Mouse (Mus musculus) embryonic facial prominence, embryonic 10.5 days (tissue): Measurements from ENCODE around the gene Map4k3. TPM values are rescaled to one million over a fixed set of nuclear protein-coding genes. Genes with fewer than 3 reads are reported as not detected.
A peak's percentile ranks its signal among the peaks of the same experiment; 100 is the strongest.
"Not testable (repeated sequence)": the region's sequence is repeated elsewhere in the genome, so short reads cannot be mapped to it uniquely, and the experiment has no call there.

Experiments
- DNase-seq: peaks from one replicate; pipeline ENCODE4 v3.0.0-alpha.2; 2017; ENCODE audit warnings: low spot score
- H3K27ac ChIP-seq: fragments of 300-500 bp; sonication (generic); replicated peaks from 2 replicates; pipeline ENCODE4 v1.5.1; 2016; ENCODE audit warnings: mild to moderate bottlenecking
- H3K27me3 ChIP-seq: fragments of 300-500 bp; sonication (generic); replicated peaks from 2 replicates; pipeline ENCODE4 v1.6.1; 2016; ENCODE audit warnings: low read depth, mild to moderate bottlenecking; ENCODE audit not compliant: poor library complexity, severe bottlenecking
- H3K36me3 ChIP-seq: fragments of 300-500 bp; sonication (generic); replicated peaks from 2 replicates; pipeline ENCODE4 v1.6.1; 2016; ENCODE audit warnings: mild to moderate bottlenecking, moderate library complexity
- H3K4me1 ChIP-seq: fragments of 300-500 bp; sonication (generic); 2 replicates; pipeline ENCODE4 v1.6.1; 2016
- H3K4me3 ChIP-seq: fragments of 300-500 bp; sonication (generic); 2 replicates; pipeline ENCODE4 v1.5.1; 2016; ENCODE audit warnings: mild to moderate bottlenecking, moderate library complexity
- H3K9me3 ChIP-seq: fragments of 300-500 bp; sonication (generic); 2 replicates; pipeline ENCODE4 v1.6.1; 2016; ENCODE audit warnings: mild to moderate bottlenecking
- WGBS: fragments of 180-500 bp; shearing (Covaris S2); methylation state at CpG from one replicate; pipeline ENCODE4 v1.1.7; 2016; 5-methylcytosine and 5-hydroxymethylcytosine counted together
- polyA plus RNA-seq: library from polyadenylated mRNA; unstranded; fragments of >200 nt; fragmentation: Nextera tagmentation; extraction: Ambion mirVana; gene quantifications from 2 replicates; pipeline ENCODE4 v1.2.1, GENCODE M21; 2016

The Map4k3 gene
- polyA plus RNA-seq, 1 experiment from 2014 or later: 22.3 TPM

DNA sequence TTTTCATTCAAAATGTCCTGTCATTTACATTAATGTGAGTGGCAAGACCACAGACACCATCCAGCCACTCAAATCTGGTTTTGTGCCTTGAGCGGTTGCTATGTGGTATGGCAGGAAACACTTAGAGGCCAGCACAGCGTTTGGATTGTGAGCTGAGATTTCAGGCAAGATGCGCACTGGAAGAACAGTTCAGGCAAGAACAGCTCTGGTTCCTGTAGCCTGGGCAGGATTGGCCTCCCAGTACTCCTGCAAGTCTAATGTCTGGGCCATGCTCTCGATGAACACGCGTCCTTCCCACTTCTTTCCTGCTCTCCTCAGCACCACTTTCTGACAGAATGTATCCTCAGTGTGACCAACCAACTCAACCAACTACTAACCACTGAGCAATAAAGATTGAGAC lies 145.2 kb downstream of the Map4k3 start:
- no peak overlapping the region for H3K4me3 ChIP-seq
- no peak for DNase-seq
- no peaks in the 10 kb centered on the region for H3K27me3 ChIP-seq
- no peaks in the 10 kb centered on the region for H3K4me1 ChIP-seq
- H3K36me3 ChIP-seq: peaks cover 86% of the 10 kb centered on the region
- H3K27ac ChIP-seq: no peak overlapping the region
- H3K9me3 ChIP-seq: no peaks in the 10 kb centered on the region
- 95% methylated on average over 6 of the region's 6 CpGs for WGBS

DNA sequence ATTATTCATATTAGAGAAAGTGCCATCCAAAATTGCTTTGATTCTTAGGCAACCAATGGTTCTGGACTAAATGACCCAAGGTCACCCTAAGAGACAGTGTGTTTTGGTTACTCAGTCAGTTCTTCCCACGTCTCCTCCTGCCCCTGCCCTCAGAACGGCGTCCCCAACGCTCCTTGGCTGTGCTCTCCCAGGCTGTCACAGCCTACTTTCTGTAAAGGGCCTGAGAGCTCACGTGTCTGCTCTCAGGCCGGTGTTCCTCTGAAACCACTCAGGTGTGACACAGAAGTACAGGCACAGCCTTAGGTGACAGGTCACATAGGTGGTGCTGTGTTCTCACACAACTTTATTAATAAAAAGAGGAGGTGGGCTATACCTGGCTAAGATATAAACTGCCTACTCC lies 148.4 kb downstream of the Map4k3 start:
- 78% methylated on average over 6 of the region's 6 CpGs for WGBS

DNA sequence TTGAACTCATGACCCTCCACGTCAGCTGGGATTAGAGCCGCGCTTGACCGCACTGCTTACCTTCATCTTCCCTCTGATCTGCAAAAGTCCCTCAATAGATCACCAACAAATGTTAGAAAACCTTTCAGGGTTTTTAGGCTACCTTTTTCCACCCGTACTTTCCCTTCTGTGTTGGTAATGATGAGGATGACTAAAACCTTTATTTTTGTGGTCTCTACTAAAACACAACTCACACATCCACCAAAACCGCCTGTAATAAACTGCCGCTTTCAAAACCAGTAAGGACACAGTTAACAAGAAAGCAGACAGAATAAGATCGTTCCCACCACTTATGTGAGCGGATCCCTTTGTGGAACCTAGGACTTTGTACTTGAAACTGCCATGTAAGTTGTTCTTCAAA lies 149.2 kb downstream of the Map4k3 start:
- peaks cover 8% of the 10 kb centered on the region for H3K4me1 ChIP-seq
- no peak overlapping the region for H3K27ac ChIP-seq
- WGBS: 92% methylated on average over 9 of the region's 9 CpGs
- no peaks in the 10 kb centered on the region for H3K9me3 ChIP-seq
- no peak overlapping the region for H3K4me3 ChIP-seq
- H3K36me3 ChIP-seq: peaks cover 46% of the 10 kb centered on the region
- no peaks in the 10 kb centered on the region for H3K27me3 ChIP-seq
- DNase-seq: no peak

More for the DNA sequence above, 148.4 kb downstream of the Map4k3 start:
- DNase-seq: no peak
- Histone ChIP-seq H3K9me3 (no peaks in the 10 kb centered on the region), H3K36me3 (peaks cover 55% of the 10 kb centered on the region), H3K4me3 (no peak overlapping the region), H3K27ac (no peak overlapping the region), H3K4me1 (peaks cover 8% of the 10 kb centered on the region), H3K27me3 (no peaks in the 10 kb centered on the region)

DNA sequence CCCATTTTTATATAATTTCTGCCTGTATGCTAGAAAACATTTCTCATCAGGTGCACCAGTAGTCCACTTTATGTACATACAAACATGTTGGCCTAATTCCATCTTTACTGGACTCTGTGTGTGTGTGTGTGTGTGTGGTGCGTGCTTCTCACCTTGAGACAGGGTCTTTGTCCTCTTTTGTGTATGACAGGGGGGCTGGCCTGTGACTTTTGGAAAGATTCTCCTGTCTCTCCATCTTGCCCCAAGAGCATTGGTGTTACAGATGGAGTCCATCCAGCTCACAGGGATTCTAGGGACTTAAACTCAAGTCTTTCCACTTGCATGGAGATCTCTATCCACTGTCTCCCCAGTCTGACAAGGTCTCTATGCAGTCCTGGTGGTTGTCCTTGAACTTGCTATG lies 150.2 kb downstream of the Map4k3 start:
- no peak overlapping the region for H3K4me3 ChIP-seq
- H3K27ac ChIP-seq: no peak overlapping the region
- DNase-seq: no peak
- H3K36me3 ChIP-seq: peaks cover 36% of the 10 kb centered on the region
- H3K27me3 ChIP-seq: no peaks in the 10 kb centered on the region
- H3K9me3 ChIP-seq: no peaks in the 10 kb centered on the region
- H3K4me1 ChIP-seq: peaks cover 8% of the 10 kb centered on the region
- 98% methylated on average over 1 of the region's 1 CpGs for WGBS

GRCm38 (mm10) chr17:80577639-80578038 lies 150.6 kb downstream of the Map4k3 start, which contains the start of gene Cdkl4:
Cdkl4 (minus strand) TSS chr17:80577813.
- Histone ChIP-seq H3K4me1 (peaks cover 8% of the 10 kb centered on the region), H3K36me3 (peaks cover 32% of the 10 kb centered on the region), H3K27me3 (no peaks in the 10 kb centered on the region), H3K9me3 (no peaks in the 10 kb centered on the region), H3K4me3 (peak within 1 kb of the TSS; percentile 68), H3K27ac (peak within 1 kb of the TSS; percentile 67)
- DNase-seq: no peak
- 69% methylated on average over 15 of the region's 15 CpGs for WGBS

- H3K27ac ChIP-seq: peak overlapping the region; percentile 67
- no peaks in the 10 kb centered on the region for H3K27me3 ChIP-seq
- under 1% methylated on average over 30 of the region's 30 CpGs for WGBS
- peak overlapping the region; percentile 68 for H3K4me3 ChIP-seq
- peaks cover 28% of the 10 kb centered on the region for H3K36me3 ChIP-seq
- H3K9me3 ChIP-seq: no peaks in the 10 kb centered on the region
- peaks cover 11% of the 10 kb centered on the region for H3K4me1 ChIP-seq
- peak; percentile 77 for DNase-seq
Observed at GRCm38 (mm10) chr17:80577214-80577613, 151.1 kb downstream of the Map4k3 start.

DNA sequence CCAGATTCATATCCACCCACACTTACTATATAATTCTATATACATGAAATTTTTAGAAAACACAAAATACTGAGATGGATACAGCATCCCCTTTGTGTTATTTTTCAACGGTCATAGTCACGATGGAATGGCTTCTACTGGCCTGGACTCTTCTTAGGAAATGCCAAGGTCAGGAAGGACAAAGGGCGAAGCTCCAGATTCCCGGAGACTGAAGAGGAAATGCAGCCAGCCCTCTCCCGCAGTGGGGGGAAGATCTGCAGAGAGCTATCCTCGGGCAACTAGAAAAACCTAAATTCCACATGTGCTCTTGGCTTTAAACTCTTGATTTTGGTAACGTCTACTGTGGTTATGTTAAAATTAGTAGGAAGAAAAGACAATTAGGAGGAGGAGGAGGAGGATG lies 153.3 kb downstream of the Map4k3 start:
- Histone ChIP-seq H3K36me3 (0 out of 2 replicates have a peak, but pooled peaks cover 6% of the 10 kb centered on the region), H3K27ac (no peak overlapping the region), H3K4me1 (peaks cover 18% of the 10 kb centered on the region), H3K4me3 (no peak overlapping the region), H3K27me3 (no peaks in the 10 kb centered on the region), H3K9me3 (no peaks in the 10 kb centered on the region)
- 68% methylated on average over 7 of the region's 7 CpGs for WGBS
- no peak for DNase-seq

DNA sequence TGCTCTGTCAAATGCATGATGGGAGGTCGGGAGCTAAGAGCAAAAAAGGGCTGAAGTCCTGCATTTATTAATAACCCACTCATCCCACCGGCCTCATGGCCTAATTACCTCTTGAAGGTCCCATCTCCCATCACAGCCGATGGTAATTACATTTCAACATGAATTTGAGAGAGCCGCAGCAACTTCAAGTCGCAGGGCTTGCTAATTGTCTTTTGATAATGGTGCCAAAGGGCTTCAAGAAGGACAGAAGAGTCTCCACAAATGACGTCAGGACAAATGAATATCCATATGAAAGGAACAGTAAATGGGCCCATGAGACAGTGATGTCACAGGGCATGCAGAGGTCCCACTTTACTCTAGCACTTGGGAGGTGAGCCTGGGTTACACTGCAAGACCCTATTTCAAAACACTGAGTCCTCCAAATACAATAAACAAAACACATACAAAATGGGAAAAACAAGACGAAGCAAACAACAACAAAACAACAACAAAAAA lies 153.8 kb downstream of the Map4k3 start:
- no peaks in the 10 kb centered on the region for H3K9me3 ChIP-seq
- H3K27ac ChIP-seq: no peak overlapping the region
- DNase-seq: no peak
- no peak overlapping the region for H3K4me3 ChIP-seq
- no peaks in the 10 kb centered on the region for H3K27me3 ChIP-seq
- 0 out of 2 replicates have a peak, but pooled peaks cover 4% of the 10 kb centered on the region for H3K36me3 ChIP-seq
- peaks cover 18% of the 10 kb centered on the region for H3K4me1 ChIP-seq
- 81% methylated on average over 7 of the region's 7 CpGs for WGBS

- H3K27ac ChIP-seq: peak overlapping the region; percentile 57; the same call in 1 of the 2 replicates
- DNase-seq: no peak
- 92% methylated on average over 13 of the region's 13 CpGs for WGBS
- no peak overlapping the region for H3K4me3 ChIP-seq
- H3K4me1 ChIP-seq: peaks cover 15% of the 10 kb centered on the region
- H3K27me3 ChIP-seq: no peaks in the 10 kb centered on the region
- no peaks in the 10 kb centered on the region for H3K36me3 ChIP-seq
- no peaks in the 10 kb centered on the region for H3K9me3 ChIP-seq
Observed at GRCm38 (mm10) chr17:80572187-80572935, 155.9 kb downstream of the Map4k3 start.

DNA sequence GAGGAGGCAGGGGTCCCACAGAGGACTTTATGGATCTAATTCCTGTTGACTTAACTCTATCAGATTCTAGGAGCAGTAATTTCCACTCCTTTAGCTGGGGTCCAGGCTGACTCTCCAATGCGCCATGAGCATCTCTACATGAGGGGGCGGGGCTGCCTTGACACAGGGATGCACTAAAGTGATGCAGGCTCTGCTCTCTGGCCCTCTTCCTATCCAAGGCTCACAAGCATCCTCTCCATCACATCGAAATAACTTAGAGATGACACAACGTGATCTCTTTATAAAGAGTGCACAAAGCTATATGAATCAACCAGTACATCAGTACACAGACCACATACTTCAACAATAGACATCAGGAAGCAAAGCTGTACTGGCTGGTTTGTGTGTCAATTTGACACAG lies 156.8 kb downstream of the Map4k3 start:
- 84% methylated on average over 4 of the region's 4 CpGs for WGBS
- H3K27ac ChIP-seq: no peak overlapping the region
- peaks cover 10% of the 10 kb centered on the region for H3K4me1 ChIP-seq
- H3K9me3 ChIP-seq: peaks cover under 1% of the 10 kb centered on the region; the same call in 1 of the 2 replicates
- H3K27me3 ChIP-seq: no peaks in the 10 kb centered on the region
- H3K36me3 ChIP-seq: no peaks in the 10 kb centered on the region
- H3K4me3 ChIP-seq: no peak overlapping the region
- no peak for DNase-seq

GRCm38 (mm10) chr17:80569718-80570117 lies 158.6 kb downstream of the Map4k3 start:
- Histone ChIP-seq H3K9me3 (peaks cover 16% of the 10 kb centered on the region), H3K4me1 (peaks cover 10% of the 10 kb centered on the region)
- 87% methylated on average over 2 of the region's 2 CpGs for WGBS
- H3K36me3 ChIP-seq, DNase-seq, H3K4me3 ChIP-seq, H3K27ac ChIP-seq, H3K27me3 ChIP-seq: not testable (repeated sequence)

DNA sequence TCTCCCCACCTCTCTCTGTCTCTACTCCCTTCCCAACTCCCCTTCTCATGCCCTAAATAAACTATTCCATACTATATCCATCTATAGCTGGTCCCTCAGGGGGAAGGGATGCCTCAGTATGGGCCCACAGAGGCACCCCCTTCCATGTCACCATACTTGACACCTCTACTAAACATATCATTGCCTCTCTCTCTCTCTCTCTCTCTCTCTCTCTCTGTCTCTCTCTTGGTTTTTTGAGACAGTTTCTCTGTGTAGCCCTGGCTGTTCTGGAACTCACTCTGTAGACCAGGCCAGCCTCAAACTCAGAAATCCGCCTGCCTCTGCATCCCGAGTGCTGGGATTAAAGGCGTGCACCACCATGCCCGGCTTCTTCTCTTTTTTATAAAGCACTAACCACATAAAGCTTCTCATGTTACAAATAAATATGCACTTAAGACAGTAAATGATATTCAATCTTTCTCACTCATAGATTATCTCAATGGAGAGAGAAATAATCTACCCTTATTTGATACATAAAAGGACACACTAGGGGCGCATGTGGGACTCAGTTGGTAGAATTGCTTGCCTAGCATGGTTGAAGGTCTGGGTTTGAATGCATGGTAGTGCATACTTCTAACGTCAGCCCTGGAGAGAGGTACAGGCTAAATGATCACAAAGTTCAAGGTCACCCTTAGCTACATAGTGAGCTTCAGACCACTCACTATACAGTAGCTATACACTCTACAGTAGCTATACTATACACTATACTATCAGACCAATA lies 159.3 kb downstream of the Map4k3 start:
- Histone ChIP-seq H3K36me3 (peaks cover 15% of the 10 kb centered on the region; the same call in 1 of the 2 replicates), H3K27me3 (no peaks in the 10 kb centered on the region), H3K4me3 (no peak overlapping the region), H3K4me1 (peaks cover 10% of the 10 kb centered on the region), H3K9me3 (peaks cover 17% of the 10 kb centered on the region), H3K27ac (no peak overlapping the region)
- DNase-seq: no peak
- WGBS: 88% methylated on average over 6 of the region's 6 CpGs
